Mouse (Mus musculus) cerebellum, adult 18-20 months (tissue): ENCODE measurements around the gene Vps18.

Experiments used
- DNase-seq, 2 experiments: peaks; one replicate each; pipeline ENCODE4 v3.0.0; 2021

Gene Vps18

GRCm38 (mm10) chr2:119288270-119288882 lies at the start of gene Vps18:
Vps18 (plus strand) TSS chr2:119288740.
- DNase-seq = peak; percentile 98 to 99

GRCm38 (mm10) chr2:119240075-119240818 lies 48.3 kb upstream of the Vps18 start:
- no peak for DNase-seq

- DNase-seq = no peak
Measured at GRCm38 (mm10) chr2:119240819-119241186, 47.7 kb upstream of the Vps18 start.

GRCm38 (mm10) chr2:119242548-119242947 lies 46.0 kb upstream of the Vps18 start:
- no peak for DNase-seq

- DNase-seq = no peak
Measured at GRCm38 (mm10) chr2:119245246-119245645, 43.3 kb upstream of the Vps18 start.

GRCm38 (mm10) chr2:119247904-119248303 lies 40.6 kb upstream of the Vps18 start:
- no peak for DNase-seq

- no peak for DNase-seq
Measured at GRCm38 (mm10) chr2:119249592-119250061, 38.9 kb upstream of the Vps18 start.

- DNase-seq = peak; percentile 23
Measured at GRCm38 (mm10) chr2:119250377-119250776, 38.2 kb upstream of the Vps18 start.

- peak; percentile 86 to 92 for DNase-seq
Measured at GRCm38 (mm10) chr2:119250826-119251478, 37.6 kb upstream of the Vps18 start.

GRCm38 (mm10) chr2:119254976-119255375 lies 33.6 kb upstream of the Vps18 start:
- no peak for DNase-seq

GRCm38 (mm10) chr2:119260518-119260917 lies 28.0 kb upstream of the Vps18 start:
- DNase-seq = no peak

- DNase-seq = no peak
Measured at GRCm38 (mm10) chr2:119261326-119261725, 27.2 kb upstream of the Vps18 start.

- peak in 1 of 2 experiments; percentile 8 for DNase-seq
Measured at GRCm38 (mm10) chr2:119262978-119263377, 25.6 kb upstream of the Vps18 start.

- DNase-seq = no peak
Measured at GRCm38 (mm10) chr2:119263813-119264212, 24.7 kb upstream of the Vps18 start.

GRCm38 (mm10) chr2:119270286-119270642 lies 18.3 kb upstream of the Vps18 start:
- no peak for DNase-seq

GRCm38 (mm10) chr2:119270643-119271331 lies 17.8 kb upstream of the Vps18 start, which contains the start of gene Rhov:
Rhov (minus strand) TSS chr2:119271272.
- DNase-seq = peak; percentile 85 to 91

- no peak for DNase-seq
Measured at GRCm38 (mm10) chr2:119274126-119274525, 14.4 kb upstream of the Vps18 start.

- no peak for DNase-seq
Measured at GRCm38 (mm10) chr2:119276926-119277325, 11.6 kb upstream of the Vps18 start.

- DNase-seq = no peak
Measured at GRCm38 (mm10) chr2:119277810-119278209, 10.7 kb upstream of the Vps18 start.

- DNase-seq = no peak
Measured at GRCm38 (mm10) chr2:119281899-119282565, 6.5 kb upstream of the Vps18 start.

- DNase-seq = no peak
Measured at GRCm38 (mm10) chr2:119287372-119287771, 1.2 kb upstream of the Vps18 start.

- peak in 1 of 2 experiments; percentile 50 for DNase-seq
Measured at GRCm38 (mm10) chr2:119289014-119289416, 475 bp downstream of the Vps18 start.

GRCm38 (mm10) chr2:119292281-119292680 lies 3.7 kb downstream of the Vps18 start:
- peak in 1 of 2 experiments; percentile 22 for DNase-seq
